ENCODE assay signal across 11 mouse cellular contexts in the genomic region with DNA sequence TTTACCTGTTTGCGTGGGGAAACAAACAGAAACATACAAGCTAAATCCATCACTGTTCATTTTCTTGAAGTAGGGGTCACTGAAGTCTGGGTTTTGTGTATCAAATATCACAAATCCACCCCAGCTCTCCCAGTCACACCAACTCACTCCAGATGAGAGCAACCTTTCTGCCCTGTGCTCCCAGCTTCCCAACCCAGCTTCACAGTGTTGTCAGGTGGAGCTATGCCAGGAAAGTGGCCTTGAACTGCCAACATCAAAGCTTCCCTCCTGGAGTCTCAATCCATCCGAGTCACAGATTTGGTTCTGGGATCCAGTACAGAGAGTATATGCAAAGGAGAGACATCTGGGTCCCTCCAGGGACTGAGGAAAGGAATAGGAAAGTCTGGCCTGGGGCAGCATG. TPM values are rescaled to one million over a fixed set of nuclear protein-coding genes. Genes with fewer than 3 reads are reported as not detected.
A peak's percentile ranks its signal among the peaks of the same experiment; 100 is the strongest.
DNase-seq lines count a peak whose midpoint lies in the region; ATAC-seq and TF ChIP-seq lines count a peak whose summit lies in the region.
"Had no signal": no experiment of that assay in that cellular context is flagged by ENCODE, and none has a peak within 500 bp of the region (broad histone marks: within the 10 kb centered on the region; RNA-seq: fewer than 3 reads in every experiment).

No protein-coding gene starts in this region.

- no peaks in the 10 kb centered on the region for H3K79me2 ChIP-seq in liver, adult 2 months (ENCODE audit: control insufficient read depth, insufficient read depth, low read length)

- no peaks in the 10 kb centered on the region for H3K9me3 ChIP-seq in heart, embryonic 13.5 days
- H3K9me3 ChIP-seq in neural tube, embryonic 14.5 days (ENCODE audit: control insufficient read depth, low read length) = no peaks in the 10 kb centered on the region

- H3K36me3 ChIP-seq in liver, adult 2 months (ENCODE audit: control insufficient read depth, insufficient read depth, low read length) = no peaks in the 10 kb centered on the region
- peaks cover 7% of the 10 kb centered on the region; the same call in 1 of the 2 replicates for H3K36me3 ChIP-seq in heart, embryonic 13.5 days
- H3K36me3 ChIP-seq in neural tube, embryonic 14.5 days (ENCODE audit: control insufficient read depth, insufficient read depth, low read length) = no peaks in the 10 kb centered on the region

- no peak overlapping the region for H3K27ac ChIP-seq in liver, adult 2 months (replicated peaks; ENCODE audit: insufficient read depth, low read depth, low read length)
- peak overlapping the region; percentile 100 for H3K27ac ChIP-seq in heart, embryonic 13.5 days (replicated peaks)
- H3K27ac ChIP-seq in neural tube, embryonic 14.5 days (ENCODE audit: low read depth, low read length) = no peak overlapping the region
- H3K27ac ChIP-seq: macrophage had no signal

- peak; percentile 84 for DNase-seq in liver, adult 2 months (ENCODE audit: extremely low read depth, low read depth, low spot score)
- no peak for DNase-seq in liver
- peak; percentile 66 to 73 for DNase-seq in kidney, postnatal 25 days
- no peak for DNase-seq in spleen, adult 12 weeks (ENCODE audit: low spot score)
- DNase-seq in spleen, postnatal 4 days (ENCODE audit: low spot score in 2 of 2) = no peak
- no peak for DNase-seq in Muller cell, postnatal 12 days (ENCODE audit: inconsistent ontology term)
- DNase-seq: cerebellum, adult 18-20 months; thymus, adult 18-20 months had no signal

- no peak overlapping the region for H3K9ac ChIP-seq in liver, adult 2 months (ENCODE audit: low read depth, low read length)
- peak overlapping the region; percentile 99 for H3K9ac ChIP-seq in heart, embryonic 13.5 days
- no peak overlapping the region for H3K9ac ChIP-seq in neural tube, embryonic 14.5 days (replicated peaks; ENCODE audit: low read depth, low read length)

- TF ChIP-seq CTCF in liver, adult 2 months (IDR thresholded peaks at IDR 0.05; ENCODE audit: low read depth, low read length) = no peak

- peaks cover 17% of the 10 kb centered on the region for H3K4me1 ChIP-seq in liver, adult 2 months (ENCODE audit: control insufficient read depth, insufficient read depth, low read length)
- peaks cover 84% of the 10 kb centered on the region for H3K4me1 ChIP-seq in heart, embryonic 13.5 days
- peaks cover 31% of the 10 kb centered on the region for H3K4me1 ChIP-seq in neural tube, embryonic 14.5 days (ENCODE audit: control insufficient read depth, insufficient read depth, low read length)

- ATAC-seq in heart, embryonic 13.5 days (ENCODE audit: extremely low read depth, insufficient number of reproducible peaks, low FRiP score, low TSS enrichment) = no peak
- ATAC-seq in neural tube, embryonic 14.5 days (ENCODE audit: low read depth) = no peak

- TF ChIP-seq POLR2A in liver, adult 2 months (IDR thresholded peaks at IDR 0.05; ENCODE audit: extremely low read depth, insufficient read depth, low read length) = no peak

- H3K27me3 ChIP-seq in liver, adult 2 months (ENCODE audit: control insufficient read depth, insufficient read depth, low read length) = no peaks in the 10 kb centered on the region
- no peaks in the 10 kb centered on the region for H3K27me3 ChIP-seq in heart, embryonic 13.5 days (replicated peaks)
- no peaks in the 10 kb centered on the region for H3K27me3 ChIP-seq in neural tube, embryonic 14.5 days (ENCODE audit: control insufficient read depth, insufficient read depth, low read length)

- peak overlapping the region; percentile 84 for H3K4me2 ChIP-seq in heart, embryonic 13.5 days
- peak overlapping the region; percentile 93 for H3K4me2 ChIP-seq in neural tube, embryonic 14.5 days (ENCODE audit: low read depth, low read length)

- no peak overlapping the region for H3K4me3 ChIP-seq in liver, adult 2 months (ENCODE audit: insufficient read depth, low read depth, low read length)
- peak overlapping the region; percentile 98 for H3K4me3 ChIP-seq in heart, embryonic 13.5 days
- peak overlapping the region; percentile 85; the same call in 1 of the 2 replicates for H3K4me3 ChIP-seq in neural tube, embryonic 14.5 days (ENCODE audit: low read depth, low read length)

- 48% methylated on average over 2 of the region's 2 CpGs for WGBS in liver, adult 2 months
- 68% methylated on average over 2 of the region's 2 CpGs for WGBS in heart, embryonic 13.5 days
- WGBS in neural tube, embryonic 14.5 days = 81% methylated on average over 2 of the region's 2 CpGs

RNA-seq across cellular contexts. Expression of a gene that starts 1.0 kb away (rescaled TPM):
- 177 and 195 TPM in 2 replicates for total RNA-seq in liver, adult 2 months (2014; rRNA removed)
- polyA plus RNA-seq in liver, adult 2 months (2012; rRNA removed) = 163 and 164 TPM in 2 replicates
- 1,911 and 2,152 TPM in 2 replicates for polyA plus RNA-seq in heart, embryonic 13.5 days (2015; fragmentation: Nextera tagmentation; extraction: Ambion mirVana)
- polyA plus RNA-seq in neural tube, embryonic 14.5 days (2014; fragmentation: Nextera tagmentation; extraction: Ambion mirVana) = 189 and 215 TPM in 2 replicates

Comparison
In these comparisons a context has a peak if more than half of its experiments do, and no peak if none do; other contexts are left out.
1. DNase-seq: peak in liver, adult 2 months (single experiment) and kidney, postnatal 25 days (2 of 2); none in liver (single experiment), spleen, adult 12 weeks (single experiment), spleen, postnatal 4 days (0 of 2) and Muller cell, postnatal 12 days (single experiment).